Mouse (Mus musculus) lung, postnatal 0 days (tissue): ENCODE data around the gene Snx7.

ENCODE experiments used
- CTCF ChIP-seq: IDR thresholded peaks from 2 replicates; pipeline ENCODE4 v1.5.1; 2016; ENCODE audit warnings: antibody characterized with exemption, mild to moderate bottlenecking
- EP300 ChIP-seq: IDR thresholded peaks from 2 replicates; pipeline ENCODE4 v1.6.1; 2016; ENCODE audit warnings: antibody characterized with exemption, mild to moderate bottlenecking, control low read depth

GRCm38 (mm10) chr3:117865621-117866020 is 3.1 kb downstream of the Snx7 start:
- TF ChIP-seq EP300 = no peak
- TF ChIP-seq CTCF = no peak
